Mouse (Mus musculus): Measurements from ENCODE around the gene Dock6.

Gene Dock6

GRCm38 (mm10) chr9:21847425-21847824 lies 5.0 kb downstream of the Dock6 start:
- no peak for DNase-seq (ENCODE audit: low read depth, low spot score)

GRCm38 (mm10) chr9:21846755-21847341 lies 5.6 kb downstream of the Dock6 start:
- peak; percentile 37 for DNase-seq (ENCODE audit: low read depth, low spot score)

- no peak for DNase-seq (ENCODE audit: low read depth, low spot score)
These were observed 6.9 kb downstream of the Dock6 start for GRCm38 (mm10) chr9:21845381-21846080.

- DNase-seq (ENCODE audit: low read depth, low spot score), result no peak
These were observed 9.3 kb downstream of the Dock6 start for GRCm38 (mm10) chr9:21843086-21843485.

- DNase-seq (ENCODE audit: low read depth, low spot score), result no peak
These were observed 10.0 kb downstream of the Dock6 start for GRCm38 (mm10) chr9:21842391-21842790.

GRCm38 (mm10) chr9:21841340-21841739 lies 11.1 kb downstream of the Dock6 start:
- DNase-seq (ENCODE audit: low read depth, low spot score), result no peak

GRCm38 (mm10) chr9:21840115-21840787 lies 12.2 kb downstream of the Dock6 start:
- DNase-seq (ENCODE audit: low read depth, low spot score), result peak; percentile 63

- no peak for DNase-seq (ENCODE audit: low read depth, low spot score)
These were observed 14.7 kb downstream of the Dock6 start for GRCm38 (mm10) chr9:21837690-21838089.

- no peak for DNase-seq (ENCODE audit: low read depth, low spot score)
These were observed 17.1 kb downstream of the Dock6 start, which contains the start of gene Angptl8 for GRCm38 (mm10) chr9:21835258-21835912. TSS of gene Angptl8 (plus strand) at chr9:21835510.

- no peak for DNase-seq (ENCODE audit: low read depth, low spot score)
These were observed 20.7 kb downstream of the Dock6 start for GRCm38 (mm10) chr9:21831558-21832240.

GRCm38 (mm10) chr9:21830936-21831335 lies 21.5 kb downstream of the Dock6 start:
- no peak for DNase-seq (ENCODE audit: low read depth, low spot score)

- no peak for DNase-seq (ENCODE audit: low read depth, low spot score)
These were observed 22.0 kb downstream of the Dock6 start for GRCm38 (mm10) chr9:21830461-21830850.

GRCm38 (mm10) chr9:21829834-21830460 lies 22.5 kb downstream of the Dock6 start:
- no peak for DNase-seq (ENCODE audit: low read depth, low spot score)

- DNase-seq (ENCODE audit: low read depth, low spot score), result no peak
These were observed 28.1 kb downstream of the Dock6 start for GRCm38 (mm10) chr9:21824366-21824765.

- no peak for DNase-seq (ENCODE audit: low read depth, low spot score)
These were observed 28.5 kb downstream of the Dock6 start for GRCm38 (mm10) chr9:21823957-21824356.

- DNase-seq (ENCODE audit: low read depth, low spot score), result no peak
These were observed 29.7 kb downstream of the Dock6 start for GRCm38 (mm10) chr9:21822686-21823085.

GRCm38 (mm10) chr9:21820183-21820582 lies 32.3 kb downstream of the Dock6 start:
- DNase-seq (ENCODE audit: low read depth, low spot score), result no peak

GRCm38 (mm10) chr9:21819181-21819729 lies 33.2 kb downstream of the Dock6 start:
- DNase-seq (ENCODE audit: low read depth, low spot score), result no peak

- DNase-seq (ENCODE audit: low read depth, low spot score), result no peak
These were observed 33.9 kb downstream of the Dock6 start for GRCm38 (mm10) chr9:21818561-21818960.

GRCm38 (mm10) chr9:21818125-21818524 lies 34.3 kb downstream of the Dock6 start:
- no peak for DNase-seq (ENCODE audit: low read depth, low spot score)

Measured in mesoderm, embryonic 11.5 days (tissue).